Mouse (Mus musculus): ENCODE data around the gene Tcaf1. TPM values are rescaled to one million over a fixed set of nuclear protein-coding genes. Genes with fewer than 3 reads are reported as not detected.

The Tcaf1 gene
- polyA plus RNA-seq, 1 experiment from 2014 or later, result 216 TPM

GRCm38 (mm10) chr6:42631395-42631794, 78.5 kb downstream of the Tcaf1 start:
- Histone ChIP-seq H3K9me3 (ENCODE audit: control insufficient read depth, low read length) (no peaks in the 10 kb centered on the region), H3K36me3 (ENCODE audit: control insufficient read depth, insufficient read depth, low read length) (no peaks in the 10 kb centered on the region), H3K9ac (ENCODE audit: low read depth, low read length) (no peak overlapping the region), H3K4me1 (ENCODE audit: control insufficient read depth, insufficient read depth, low read depth, low read length) (no peaks in the 10 kb centered on the region), H3K27ac (ENCODE audit: low read depth, low read length) (no peak overlapping the region), H3K4me3 (ENCODE audit: low read length) (no peak overlapping the region), H3K27me3 (replicated peaks; ENCODE audit: control insufficient read depth, insufficient read depth, low read length) (no peaks in the 10 kb centered on the region), H3K4me2 (ENCODE audit: low read length) (no peak overlapping the region)
- ATAC-seq, result no peak
- whole genome bisulfite sequencing, result 70% methylated on average over 4 of the region's 4 CpGs

Other genes starting within 250 kb of the Tcaf1 start
- not detected in 2 replicates for gene Olfr458, start 244.9 kb downstream of the Tcaf1 start, polyA plus RNA-seq (2015; fragmentation: Nextera tagmentation; extraction: Ambion mirVana)
- gene Olfr457, start 233.8 kb downstream of the Tcaf1 start, polyA plus RNA-seq (2015; fragmentation: Nextera tagmentation; extraction: Ambion mirVana), result 0.12 TPM in 1 of 2 replicates, not detected in the other
- not detected in 2 replicates for gene Olfr456, start 222.9 kb downstream of the Tcaf1 start, polyA plus RNA-seq (2015; fragmentation: Nextera tagmentation; extraction: Ambion mirVana)
- not detected in 2 replicates for gene Olfr455, start 162.5 kb downstream of the Tcaf1 start, polyA plus RNA-seq (2015; fragmentation: Nextera tagmentation; extraction: Ambion mirVana)
- not detected in 2 replicates for gene Tcaf3, start 112.4 kb downstream of the Tcaf1 start, polyA plus RNA-seq (2015; fragmentation: Nextera tagmentation; extraction: Ambion mirVana)
- gene Tcaf2, start 64.8 kb downstream of the Tcaf1 start, polyA plus RNA-seq (2015; fragmentation: Nextera tagmentation; extraction: Ambion mirVana), result 2.2 and 2.6 TPM in 2 replicates
- not detected in 2 replicates for gene Olfr453, start 29.3 kb upstream of the Tcaf1 start, polyA plus RNA-seq (2015; fragmentation: Nextera tagmentation; extraction: Ambion mirVana)
- not detected in 2 replicates for gene Olfr38, start 46.3 kb upstream of the Tcaf1 start, polyA plus RNA-seq (2015; fragmentation: Nextera tagmentation; extraction: Ambion mirVana)
- not detected in 2 replicates for gene Olfr452, start 75.0 kb upstream of the Tcaf1 start, polyA plus RNA-seq (2015; fragmentation: Nextera tagmentation; extraction: Ambion mirVana)
- gene Olfr450, start 101.9 kb upstream of the Tcaf1 start, polyA plus RNA-seq (2015; fragmentation: Nextera tagmentation; extraction: Ambion mirVana), result not detected in 2 replicates
- not detected in 2 replicates for gene Olfr449, start 124.3 kb upstream of the Tcaf1 start, polyA plus RNA-seq (2015; fragmentation: Nextera tagmentation; extraction: Ambion mirVana)
- not detected in 2 replicates for gene Olfr448, start 180.4 kb upstream of the Tcaf1 start, polyA plus RNA-seq (2015; fragmentation: Nextera tagmentation; extraction: Ambion mirVana)
- not detected in 2 replicates for gene Olfr447, start 198.8 kb upstream of the Tcaf1 start, polyA plus RNA-seq (2015; fragmentation: Nextera tagmentation; extraction: Ambion mirVana)
- gene Olfr446, start 211.3 kb upstream of the Tcaf1 start, polyA plus RNA-seq (2015; fragmentation: Nextera tagmentation; extraction: Ambion mirVana), result not detected in 2 replicates
- gene Olfr444, start 239.0 kb upstream of the Tcaf1 start, polyA plus RNA-seq (2015; fragmentation: Nextera tagmentation; extraction: Ambion mirVana), result not detected in 2 replicates

All from hindbrain, embryonic 16.5 days (tissue).